Mouse (Mus musculus) CH12.LX (cell line): ENCODE data around the gene Bdkrb2. TPM values are rescaled to one million over a fixed set of nuclear protein-coding genes. Genes with fewer than 3 reads are reported as not detected.

Experiments
- DNase-seq: peaks from one replicate; pipeline ENCODE4 v3.0.0-alpha.2; 2013; ENCODE audit errors: extremely low read depth
- H3K27ac ChIP-seq: 2 replicates; pipeline ENCODE4 v1.5.1; 2012; ENCODE audit warnings: low read depth, mild to moderate bottlenecking, control low read depth, moderate library complexity; ENCODE audit not compliant: insufficient read depth
- H3K27me3 ChIP-seq: replicated peaks from 2 replicates; pipeline ENCODE3; 2012; ENCODE audit warnings: inconsistent platforms
- H3K36me3 ChIP-seq, 2 experiments: replicated peaks in 1 of 2; 2 replicates each; pipeline versions ENCODE3 to v1.6.1; 2012; ENCODE audit warnings: inconsistent platforms in 1 of 2, low read length in 1 of 2, mild to moderate bottlenecking in 1 of 2, mixed read lengths in 1 of 2, moderate library complexity in 1 of 2; ENCODE audit not compliant: control insufficient read depth in 1 of 2, insufficient read depth in 1 of 2
- H3K4me1 ChIP-seq, 2 experiments: 2 replicates each; pipeline ENCODE4 v1.6.1; 2012; ENCODE audit warnings: inconsistent platforms in 1 of 2, moderate library complexity in 1 of 2; ENCODE audit not compliant: insufficient read depth in 2 of 2, control insufficient read depth in 1 of 2
- H3K4me2 ChIP-seq: 2 replicates; pipeline ENCODE4 v1.6.1; 2012; ENCODE audit warnings: low read depth, mild to moderate bottlenecking, control low read depth; ENCODE audit not compliant: poor library complexity, insufficient read depth, severe bottlenecking
- H3K4me3 ChIP-seq, 3 experiments: fragments of 150-350 bp in 1 of 3; sonication (generic) in 1 of 3; replicated peaks in 1 of 3; 2 replicates each; pipeline versions ENCODE3 to v1.5.1; 2011 to 2012; ENCODE audit warnings: low read depth in 2 of 3, low read length in 2 of 3, mild to moderate bottlenecking in 2 of 3, moderate library complexity in 2 of 3, control low read depth in 1 of 3, improper control_type of control experiment in 1 of 3, inconsistent platforms in 1 of 3, mixed read lengths in 1 of 3; ENCODE audit not compliant: poor library complexity in 1 of 3
- H3K79me2 ChIP-seq: replicated peaks from 2 replicates; pipeline ENCODE4 v1.6.1; 2012; ENCODE audit warnings: mild to moderate bottlenecking, moderate library complexity; ENCODE audit not compliant: control insufficient read depth, poor library complexity, insufficient read depth, severe bottlenecking; ENCODE audit errors: extremely low read depth
- H3K9ac ChIP-seq: 2 replicates; pipeline ENCODE4 v1.6.1; 2012; ENCODE audit warnings: low read depth, mild to moderate bottlenecking, control low read depth, moderate library complexity; ENCODE audit not compliant: insufficient read depth
- H3K9me3 ChIP-seq: replicated peaks from 2 replicates; pipeline ENCODE3; 2012; ENCODE audit warnings: low read length, inconsistent platforms, mixed read lengths
- CHD2 ChIP-seq: IDR thresholded peaks from 2 replicates; pipeline ENCODE4 v1.6.1; 2011; ENCODE audit warnings: low read length, improper control_type of control experiment
- CTCF ChIP-seq, 2 experiments: IDR thresholded peaks in 1 of 2; conservative IDR thresholded peaks in 1 of 2; 2 replicates each; pipeline ENCODE4 v1.5.1; 2011 to 2012; ENCODE audit warnings: low read depth in 2 of 2, low read length in 2 of 2, improper control_type of control experiment in 1 of 2, inconsistent platforms in 1 of 2, mild to moderate bottlenecking in 1 of 2, moderate library complexity in 1 of 2
- ELF1 ChIP-seq: IDR thresholded peaks from 2 replicates; pipeline ENCODE4 v1.6.1; 2014; ENCODE audit warnings: low read depth, mild to moderate bottlenecking, inconsistent platforms, low read length, improper control_type of control experiment
- HCFC1 ChIP-seq: IDR thresholded peaks from 2 replicates; pipeline ENCODE4 v1.6.1; 2012; ENCODE audit warnings: low read depth, mild to moderate bottlenecking, inconsistent platforms, low read length, improper control_type of control experiment
- JUN ChIP-seq: IDR thresholded peaks from 2 replicates; pipeline ENCODE4 v1.6.1; 2011; ENCODE audit warnings: low read depth, mild to moderate bottlenecking, low read length, improper control_type of control experiment, moderate library complexity; ENCODE audit not compliant: insufficient read depth
- JUND ChIP-seq: conservative IDR thresholded peaks from 2 replicates; pipeline ENCODE4 v1.6.1; 2011; ENCODE audit warnings: low read depth, low read length, improper control_type of control experiment
- KAT2A ChIP-seq: IDR thresholded peaks from 2 replicates; pipeline ENCODE4 v1.6.1; 2012; ENCODE audit warnings: low read length, improper control_type of control experiment, inconsistent platforms; ENCODE audit not compliant: insufficient replicate concordance
- MAZ ChIP-seq: IDR thresholded peaks from 2 replicates; pipeline ENCODE4 v1.6.1; 2012; ENCODE audit warnings: low read depth, mild to moderate bottlenecking, inconsistent platforms, low read length, improper control_type of control experiment, moderate library complexity
- MYC ChIP-seq: IDR thresholded peaks from 2 replicates; pipeline ENCODE4 v1.6.1; 2011; ENCODE audit warnings: low read depth, mild to moderate bottlenecking, improper control_type of control experiment, low read length
- NELFE ChIP-seq: IDR thresholded peaks from 2 replicates; pipeline ENCODE4 v1.6.1; 2011; ENCODE audit warnings: low read depth, low read length, improper control_type of control experiment
- NRF1 ChIP-seq: IDR thresholded peaks from 2 replicates; pipeline ENCODE4 v1.6.1; 2014; ENCODE audit warnings: low read depth, mild to moderate bottlenecking, inconsistent platforms, low read length, improper control_type of control experiment, moderate library complexity
- PAX5 ChIP-seq: IDR thresholded peaks from 2 replicates; pipeline ENCODE4 v1.6.1; 2012; ENCODE audit warnings: low read length, inconsistent platforms, mixed read lengths
- POLR2A ChIP-seq: IDR thresholded peaks from 2 replicates; pipeline ENCODE4 v1.6.1; 2011; ENCODE audit warnings: low read depth, mild to moderate bottlenecking, improper control_type of control experiment, low read length
- POLR2AphosphoS2 ChIP-seq: IDR thresholded peaks from 2 replicates; pipeline ENCODE4 v1.6.1; 2011; ENCODE audit warnings: low read depth, low read length, improper control_type of control experiment
- RCOR1 ChIP-seq: conservative IDR thresholded peaks from 2 replicates; pipeline ENCODE4 v1.6.1; 2012; ENCODE audit warnings: low read depth, mild to moderate bottlenecking, inconsistent platforms, low read length, improper control_type of control experiment
- SIN3A ChIP-seq: IDR thresholded peaks from 2 replicates; pipeline ENCODE4 v1.6.1; 2012; ENCODE audit warnings: low read length, improper control_type of control experiment, inconsistent platforms
- UBTF ChIP-seq: IDR thresholded peaks from 2 replicates; pipeline ENCODE4 v1.6.1; 2012; ENCODE audit warnings: low read depth, mild to moderate bottlenecking, inconsistent platforms, low read length, improper control_type of control experiment, moderate library complexity
- USF2 ChIP-seq: conservative IDR thresholded peaks from 2 replicates; pipeline ENCODE4 v1.6.1; 2011; ENCODE audit warnings: low read depth, low read length, improper control_type of control experiment
- dilution Hi-C: fragments of 300-500 bp; cut with MboI; formaldehyde crosslinking; loops from 2 replicates; pipeline ENCODE4 v1.14.3; 2020; ENCODE audit warnings: low sequenced_read_pairs; ENCODE audit not compliant: extremely low pct_unique_long_range_greater_than_20kb, extremely low pct_ligation_motif_present
- in situ Hi-C: fragments of 300-500 bp; cut with MboI; formaldehyde crosslinking; loops from 3 replicates; pipeline ENCODE4 v1.14.3; 2019; ENCODE audit warnings: low sequenced_read_pairs, low pct_ligation_motif_present, low pct_unique_long_range_greater_than_20kb, mixed read lengths
- polyA plus RNA-seq: library from polyadenylated mRNA; unstranded; fragments of >175 nt; gene quantifications from 2 replicates; pipeline ENCODE4 v1.2.1, GENCODE M21; 2012; ENCODE audit warnings: low read depth; ENCODE audit not compliant: insufficient read length
- total RNA-seq, 2 experiments: library from RNA; depleted of rRNA; stranded (reverse); fragments of 300-350 nt in 1 of 2; fragments of >200 nt in 1 of 2; gene quantifications; 2 replicates each; pipeline ENCODE4 v1.2.3; 2012 to 2014

Bdkrb2 gene
- total and polyA plus RNA-seq, 3 experiments, result 0.06 TPM; not detected in 2

DNA sequence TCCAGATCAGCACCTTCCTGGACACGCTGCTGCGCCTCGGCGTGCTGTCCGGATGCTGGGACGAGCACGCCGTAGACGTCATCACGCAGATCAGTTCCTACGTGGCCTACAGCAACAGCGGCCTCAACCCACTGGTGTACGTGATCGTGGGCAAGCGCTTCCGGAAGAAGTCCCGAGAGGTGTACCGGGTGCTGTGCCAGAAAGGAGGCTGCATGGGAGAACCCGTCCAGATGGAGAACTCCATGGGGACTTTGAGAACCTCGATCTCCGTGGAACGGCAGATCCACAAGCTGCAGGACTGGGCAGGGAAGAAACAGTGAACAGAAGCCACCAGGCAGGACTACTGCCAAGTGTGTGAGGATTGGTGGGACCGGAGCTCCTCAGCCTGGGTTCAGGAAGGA is 29.3 kb downstream of the Bdkrb2 start:
- TF ChIP-seq USF2 (no peak), HCFC1 (no peak), JUN (no peak), JUND (no peak), MAZ (no peak), POLR2AphosphoS2 (no peak), CHD2 (no peak), POLR2A (no peak), RCOR1 (no peak), UBTF (no peak), NELFE (no peak), ELF1 (no peak), KAT2A (no peak), PAX5 (no peak)
- dilution Hi-C loops, result no loop called here
- no peaks in the 10 kb centered on the region for H3K79me2 ChIP-seq

DNA sequence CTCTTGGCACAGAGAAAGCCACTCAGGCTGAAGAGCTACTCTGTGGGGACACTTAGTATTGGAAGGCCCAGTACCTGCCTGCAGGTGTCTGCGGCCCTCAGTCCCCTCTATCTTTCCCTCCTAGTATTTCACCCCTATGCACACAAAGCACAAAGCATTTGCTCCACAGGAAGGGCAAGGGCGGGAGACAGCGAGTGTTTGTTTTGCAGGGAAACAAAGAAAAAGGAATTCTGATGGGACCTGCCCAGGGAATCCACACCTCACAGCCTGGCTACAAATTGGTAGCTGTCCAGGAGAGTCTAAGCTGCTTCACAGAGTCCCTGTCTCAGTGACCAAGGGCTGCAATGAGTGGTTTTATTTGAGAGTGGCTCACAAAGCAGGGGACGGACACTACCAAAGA is 30.4 kb downstream of the Bdkrb2 start:
- dilution Hi-C loops (no loop called here), in situ Hi-C loops (no loop called here)
- Histone ChIP-seq H3K4me3 (no peak overlapping the region), H3K27me3 (no peaks in the 10 kb centered on the region), H3K79me2 (no peaks in the 10 kb centered on the region), H3K9me3 (no peaks in the 10 kb centered on the region), H3K27ac (no peak overlapping the region), H3K36me3 (no peaks in the 10 kb centered on the region), H3K4me2 (no peak overlapping the region), H3K4me1 (peaks cover 5 to 34% of the 10 kb centered on the region in 2 experiments; a peak in 3 of 4 replicates), H3K9ac (no peak overlapping the region)
- no peak for DNase-seq
- no peak for TF ChIP-seq MYC
- TF ChIP-seq SIN3A, result no peak
- TF ChIP-seq UBTF, result no peak
- no peak for TF ChIP-seq CHD2
- TF ChIP-seq POLR2AphosphoS2, result no peak
- no peak for TF ChIP-seq CTCF (conservative IDR thresholded peaks at IDR 0.05 in 1 of 2, IDR thresholded peaks at IDR 0.05 in 1 of 2; ENCODE audit: low read depth in 2 of 2, low read length in 2 of 2)
- TF ChIP-seq NRF1, result no peak
- TF ChIP-seq USF2, result no peak

More for the DNA sequence above, 29.3 kb downstream of the Bdkrb2 start:
- no peaks in the 10 kb centered on the region for H3K36me3 ChIP-seq
- H3K4me3 ChIP-seq, result no peak overlapping the region
- no peak for DNase-seq
- H3K9ac ChIP-seq, result no peak overlapping the region
- peaks cover 3 to 33% of the 10 kb centered on the region in 2 experiments; a peak in 3 of 4 replicates for H3K4me1 ChIP-seq
- H3K4me2 ChIP-seq, result no peak overlapping the region
- H3K9me3 ChIP-seq, result no peaks in the 10 kb centered on the region
- in situ Hi-C loops, result no loop called here
- H3K27me3 ChIP-seq, result no peaks in the 10 kb centered on the region
- H3K27ac ChIP-seq, result no peak overlapping the region
